Mouse (Mus musculus) c-Kit-negative CD71-positive TER-119-positive erythroid progenitor cells, embryonic 14.5 days (primary cell): ENCODE results near the gene Tmem88.

Experiments
- DNase-seq: peaks from one replicate; pipeline ENCODE4 v3.0.0-alpha.2; 2013; ENCODE audit warnings: low read depth, low spot score

Tmem88 gene

DNA sequence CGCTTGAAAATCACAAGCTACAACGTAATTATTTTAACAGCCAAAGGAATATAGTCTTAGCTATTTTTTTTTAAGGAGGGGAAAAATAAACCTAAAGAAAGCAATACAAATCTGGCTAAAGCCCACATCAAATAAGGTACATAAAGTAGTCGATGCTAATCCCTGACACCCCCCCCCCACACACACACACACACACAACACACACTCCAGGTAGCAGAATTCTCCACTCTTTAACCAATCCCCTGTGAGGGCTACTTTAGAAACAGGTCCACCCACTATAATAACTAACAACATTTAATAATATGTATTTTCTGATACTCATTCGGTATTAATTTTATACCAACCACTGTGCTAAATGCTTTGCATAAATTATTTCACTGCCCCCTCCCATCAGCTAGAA lies 18.5 kb upstream of the Tmem88 start:
- no peak for DNase-seq

- DNase-seq = no peak
Observed at GRCm38 (mm10) chr11:69415668-69416451, 17.8 kb upstream of the Tmem88 start.

- no peak for DNase-seq
Observed at GRCm38 (mm10) chr11:69415327-69415667, 17.3 kb upstream of the Tmem88 start.

DNA sequence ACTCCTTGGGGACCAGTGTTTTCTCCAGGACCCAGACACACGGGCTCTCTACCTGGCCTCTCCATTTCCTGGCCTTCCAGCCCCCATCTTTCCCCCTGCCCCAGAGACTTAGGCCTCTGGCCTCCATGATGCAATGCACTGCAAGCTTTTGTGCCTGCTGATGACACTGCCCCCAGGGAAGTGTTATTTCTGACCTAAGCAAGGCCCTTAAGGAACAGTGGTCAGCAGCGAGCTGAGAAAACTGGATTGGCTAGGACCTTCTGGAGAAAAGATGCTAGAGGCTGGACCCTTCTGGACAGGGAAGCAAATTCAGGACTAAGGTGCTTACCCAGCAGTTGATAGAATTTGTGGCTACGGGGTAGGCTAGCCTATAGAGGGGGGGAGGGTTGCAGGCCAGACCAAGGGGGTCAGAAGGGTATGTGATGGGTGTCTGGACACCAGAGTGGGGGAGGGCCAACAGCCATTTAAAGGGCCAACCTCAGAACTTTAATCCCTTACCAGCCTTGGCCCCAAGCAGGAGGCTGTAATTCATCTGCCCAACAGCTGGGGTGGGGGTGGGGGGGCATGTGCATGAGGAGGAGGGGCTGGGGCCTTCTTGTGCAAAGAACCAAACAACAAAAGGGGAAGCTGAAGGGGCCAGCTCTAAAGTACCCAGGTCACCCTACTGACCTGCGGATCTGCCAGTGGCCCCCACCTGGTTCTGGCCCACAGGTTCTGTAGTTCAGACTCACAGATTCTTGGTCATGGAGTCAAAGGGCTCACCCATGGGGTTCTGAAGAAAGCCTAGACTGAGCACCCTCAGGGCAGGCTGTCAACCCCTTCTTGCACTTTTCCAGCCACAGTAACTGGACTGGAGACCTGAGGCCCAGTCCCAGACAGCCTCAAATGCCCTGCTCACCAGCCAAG lies 16.6 kb upstream of the Tmem88 start:
- DNase-seq = no peak

- DNase-seq = no peak
Observed at GRCm38 (mm10) chr11:69413221-69414181, 15.5 kb upstream of the Tmem88 start, which contains the start of gene Kdm6b. Kdm6b (minus strand) TSS chr11:69413675.

GRCm38 (mm10) chr11:69412548-69412947 lies 14.5 kb upstream of the Tmem88 start:
- no peak for DNase-seq

- DNase-seq = no peak
Observed at GRCm38 (mm10) chr11:69411538-69412203, 13.6 kb upstream of the Tmem88 start.

- DNase-seq = peak; percentile 84
Observed at GRCm38 (mm10) chr11:69411073-69411535, 13.1 kb upstream of the Tmem88 start.

GRCm38 (mm10) chr11:69410310-69411072 lies 12.5 kb upstream of the Tmem88 start:
- DNase-seq = no peak

DNA sequence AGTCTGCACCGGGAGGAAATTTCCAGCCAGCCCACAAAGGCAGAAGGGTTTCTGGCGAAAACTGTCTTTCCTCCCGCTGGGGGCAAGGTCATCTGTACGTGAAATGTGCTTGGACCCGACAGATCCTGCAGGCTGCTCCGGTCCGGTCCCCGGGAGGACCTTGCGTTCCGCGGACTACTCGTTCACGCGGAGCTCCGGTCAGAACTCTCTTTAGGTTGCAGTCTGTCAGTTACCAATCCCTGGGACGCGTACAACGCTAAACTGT lies 11.9 kb upstream of the Tmem88 start:
- no peak for DNase-seq

- DNase-seq = peak; percentile 62
Observed at GRCm38 (mm10) chr11:69409378-69410044, 11.5 kb upstream of the Tmem88 start.

GRCm38 (mm10) chr11:69408541-69409377 lies 10.7 kb upstream of the Tmem88 start:
- DNase-seq = peak; percentile 84

DNA sequence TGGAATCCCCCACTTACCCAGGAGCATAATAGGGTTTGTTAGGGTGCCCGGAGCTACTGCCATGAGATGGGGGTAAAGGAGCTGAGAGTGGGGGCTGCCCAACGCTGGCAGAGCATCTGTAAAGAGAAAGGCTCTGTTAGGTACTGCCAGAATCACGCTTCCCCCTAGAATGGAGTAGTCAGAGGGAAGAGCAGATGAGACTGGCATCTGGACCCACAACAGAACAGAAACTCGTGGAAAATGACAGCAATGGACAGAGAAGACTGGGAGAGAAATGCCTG lies 9.6 kb upstream of the Tmem88 start:
- DNase-seq = no peak

- no peak for DNase-seq
Observed at GRCm38 (mm10) chr11:69406867-69407723, 9.1 kb upstream of the Tmem88 start.

DNA sequence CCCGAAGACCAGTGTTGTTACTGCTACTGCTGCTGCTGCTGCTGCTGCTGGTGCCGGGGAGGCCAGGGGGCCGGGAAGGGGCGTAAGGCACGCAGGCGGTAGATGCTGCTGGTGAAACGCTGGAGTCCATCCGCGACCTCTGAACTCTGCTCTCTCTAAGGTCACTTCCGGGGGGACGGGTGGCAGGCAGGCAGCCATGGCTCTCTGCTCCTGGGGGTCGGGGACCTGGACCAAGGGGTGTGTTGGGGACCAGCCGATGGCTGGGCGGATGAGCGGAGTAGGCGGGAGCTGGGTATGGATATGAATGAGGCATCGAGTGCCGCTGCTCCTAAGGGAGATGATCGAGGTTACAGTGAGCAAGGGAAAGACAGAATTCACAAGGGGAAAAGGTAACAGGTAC lies 8.2 kb upstream of the Tmem88 start:
- no peak for DNase-seq

DNA sequence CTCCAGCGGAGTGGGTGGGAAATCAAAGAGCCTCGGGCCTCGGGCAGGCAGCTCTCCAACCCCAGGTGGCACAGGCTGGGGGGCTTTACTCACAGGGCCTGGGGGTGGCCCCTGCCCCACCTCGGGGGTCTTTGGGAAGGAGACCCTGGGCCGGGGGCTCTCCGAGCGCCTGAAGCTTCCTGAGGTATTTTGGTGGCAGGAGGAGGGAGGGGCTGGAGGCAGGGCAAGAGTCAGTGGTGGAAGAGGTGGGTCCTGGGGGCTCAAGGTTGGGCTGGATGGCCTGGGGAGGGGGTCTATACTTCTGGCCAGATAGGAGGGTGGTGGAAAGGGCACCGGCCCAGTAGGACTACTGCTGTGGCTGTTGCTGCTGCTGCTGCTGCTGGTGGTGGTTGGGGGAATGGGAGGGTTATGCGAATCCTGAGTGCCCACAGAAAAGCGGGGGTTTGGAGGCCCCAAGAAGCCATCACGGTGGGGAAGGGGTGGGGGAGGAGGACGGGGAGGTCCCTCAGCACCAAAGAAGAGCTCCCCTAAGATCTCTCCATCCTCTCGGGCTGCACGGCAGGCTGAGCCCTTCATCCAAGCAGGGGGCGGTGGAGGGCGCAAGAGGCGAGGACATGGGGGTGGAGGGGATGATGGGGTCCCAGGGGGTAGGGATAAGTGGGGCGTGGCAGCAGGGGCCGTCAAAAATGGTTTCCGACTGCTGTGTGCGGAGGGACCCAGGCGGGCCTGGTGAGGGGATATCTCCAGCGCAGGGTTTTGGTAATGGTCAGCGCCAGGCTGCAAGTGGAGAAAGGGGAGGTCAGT lies 7.6 kb upstream of the Tmem88 start:
- no peak for DNase-seq

- DNase-seq = no peak
Observed at GRCm38 (mm10) chr11:69404595-69405396, 6.8 kb upstream of the Tmem88 start.
